Mouse (Mus musculus): ENCODE data around the gene Rbms3.

GRCm38 (mm10) chr9:116974134-116974533 lies 655.6 kb downstream of the Rbms3 start:
- TF ChIP-seq POLR2A (IDR thresholded peaks at IDR 0.05; ENCODE audit: borderline replicate concordance, control insufficient read depth, low read depth, low read length) (no peak), CTCF (IDR thresholded peaks at IDR 0.05; ENCODE audit: control insufficient read depth, insufficient read depth, low read length) (no peak)

Measured in bone marrow, adult 2 months (tissue).